Mouse (Mus musculus) cerebellum, adult 2 months (tissue): ENCODE data around the gene Dst. TPM values are rescaled to one million over a fixed set of nuclear protein-coding genes. Genes with fewer than 3 reads are reported as not detected.
A peak's percentile ranks its signal among the peaks of the same experiment; 100 is the strongest.

Experiments
- DNase-seq, 2 experiments: peaks; one replicate each; pipeline ENCODE4 v3.0.0; 2021
- H3K27ac ChIP-seq: fragments of 200-500 bp; 2 replicates; pipeline ENCODE4 v1.5.1; 2012; ENCODE audit warnings: low read length, control low read depth, inconsistent platforms; ENCODE audit not compliant: insufficient read depth
- H3K27me3 ChIP-seq: fragments of 200-500 bp; 2 replicates; pipeline ENCODE4 v1.6.1; 2012; ENCODE audit warnings: inconsistent platforms, mild to moderate bottlenecking, low read length, moderate library complexity; ENCODE audit not compliant: control insufficient read depth, insufficient read depth
- H3K4me1 ChIP-seq: fragments of 200-500 bp; 2 replicates; pipeline ENCODE4 v1.6.1; 2011; ENCODE audit warnings: low read length; ENCODE audit not compliant: control insufficient read depth, insufficient read depth
- H3K4me3 ChIP-seq: fragments of 200-500 bp; replicated peaks from 2 replicates; pipeline ENCODE3; 2011; ENCODE audit warnings: mild to moderate bottlenecking, low read depth, low read length, control low read depth; ENCODE audit not compliant: insufficient read depth
- CTCF ChIP-seq: fragments of 200-500 bp; IDR thresholded peaks from 2 replicates; pipeline ENCODE4 v1.5.1; 2011; ENCODE audit warnings: low read depth, mild to moderate bottlenecking, control low read depth, low read length, moderate library complexity, borderline replicate concordance; ENCODE audit not compliant: insufficient read depth
- POLR2A ChIP-seq: fragments of 200-500 bp; IDR thresholded peaks from 2 replicates; pipeline ENCODE4 v1.6.1; 2011; ENCODE audit warnings: low read length, control low read depth, borderline replicate concordance; ENCODE audit not compliant: insufficient read depth
- WGBS: fragments of 180-500 bp; shearing (Covaris S2); methylation state at CpG from one replicate; pipeline ENCODE4 v1.1.7; 2018; 5-methylcytosine and 5-hydroxymethylcytosine counted together
- polyA plus RNA-seq: library from polyadenylated mRNA; depleted of rRNA; stranded (reverse); fragments of >200 nt; gene quantifications from 2 replicates; pipeline ENCODE4 v1.2.3, GENCODE M21; 2012

Dst gene
- polyA plus RNA-seq, 1 experiment, result 148 TPM

GRCm38 (mm10) chr1:34142951-34143580 is 235.0 kb downstream of the Dst start:
- peak in 1 of 2 experiments; percentile 24 for DNase-seq
- TF ChIP-seq CTCF (no peak), POLR2A (no peak)
- H3K27ac ChIP-seq, result no peak overlapping the region
- no peak overlapping the region for H3K4me3 ChIP-seq
- WGBS, result 54% methylated on average over 9 of the region's 9 CpGs
- H3K4me1 ChIP-seq, result peaks cover 14% of the 10 kb centered on the region
- H3K27me3 ChIP-seq, result no peaks in the 10 kb centered on the region

DNA sequence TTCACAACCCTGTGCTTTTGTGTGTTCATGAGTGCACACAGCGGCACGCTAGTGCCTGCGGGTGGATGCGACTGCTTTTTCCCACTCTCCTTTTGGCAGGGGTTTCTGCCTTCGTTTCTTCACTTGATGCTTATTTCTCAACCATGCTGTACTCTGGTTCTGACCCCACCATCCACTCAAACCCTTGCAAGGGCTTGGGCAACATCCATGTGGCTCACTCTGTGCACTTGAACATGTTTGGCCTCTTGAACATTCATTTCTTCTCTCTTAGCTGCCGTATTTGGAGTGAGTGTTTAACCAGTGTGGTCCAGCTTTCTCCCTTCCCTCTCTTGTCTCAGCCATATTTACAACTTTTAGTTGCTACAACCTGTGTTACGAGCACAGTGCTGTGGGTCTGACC is 236.8 kb downstream of the Dst start:
- no peak for DNase-seq
- H3K4me1 ChIP-seq, result peaks cover 11% of the 10 kb centered on the region
- H3K27me3 ChIP-seq, result no peaks in the 10 kb centered on the region
- H3K27ac ChIP-seq, result no peak overlapping the region
- 88% methylated on average over 7 of the region's 7 CpGs for WGBS
- TF ChIP-seq POLR2A (no peak), CTCF (no peak)
- H3K4me3 ChIP-seq, result no peak overlapping the region

DNA sequence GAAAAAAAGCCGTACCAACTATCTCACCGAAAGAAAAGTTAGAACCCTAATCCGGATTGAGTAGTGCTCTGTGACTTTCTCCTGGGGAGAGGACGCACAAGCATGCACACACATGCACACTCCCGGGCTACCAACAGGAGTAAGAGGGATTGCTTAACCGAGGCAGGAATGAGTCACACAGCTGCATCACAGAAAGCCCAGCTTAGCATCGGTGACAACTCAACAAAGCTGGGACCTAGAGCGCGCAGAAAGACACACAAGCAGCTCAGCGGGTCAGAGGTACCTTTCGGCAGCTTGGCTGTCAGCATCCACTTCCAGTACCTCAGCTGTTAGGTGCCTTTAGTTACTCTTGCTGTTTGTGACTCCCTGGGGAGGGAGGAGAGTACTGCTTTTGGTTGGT is 240.0 kb downstream of the Dst start:
- Histone ChIP-seq H3K27me3 (no peaks in the 10 kb centered on the region), H3K4me3 (no peak overlapping the region), H3K4me1 (peaks cover 5% of the 10 kb centered on the region), H3K27ac (no peak overlapping the region)
- WGBS, result 95% methylated on average over 11 of the region's 11 CpGs
- DNase-seq, result no peak
- TF ChIP-seq POLR2A (no peak), CTCF (no peak)

GRCm38 (mm10) chr1:34150416-34151093 is 242.5 kb downstream of the Dst start:
- no peak overlapping the region for H3K4me3 ChIP-seq
- WGBS, result 68% methylated on average over 10 of the region's 10 CpGs
- no peak overlapping the region for H3K27ac ChIP-seq
- H3K27me3 ChIP-seq, result no peaks in the 10 kb centered on the region
- no peaks in the 10 kb centered on the region for H3K4me1 ChIP-seq
- DNase-seq, result no peak
- no peak for TF ChIP-seq CTCF
- TF ChIP-seq POLR2A, result no peak

- no peaks in the 10 kb centered on the region for H3K27me3 ChIP-seq
- no peak for DNase-seq
- 93% methylated on average over 5 of the region's 5 CpGs for WGBS
- no peak overlapping the region for H3K27ac ChIP-seq
- TF ChIP-seq POLR2A, result no peak
- no peak for TF ChIP-seq CTCF
- 0 out of 2 replicates have a peak, but pooled peaks cover under 1% of the 10 kb centered on the region for H3K4me1 ChIP-seq
- no peak overlapping the region for H3K4me3 ChIP-seq
Measured at GRCm38 (mm10) chr1:34152683-34153082, 244.7 kb downstream of the Dst start.

GRCm38 (mm10) chr1:34156058-34156457 is 248.0 kb downstream of the Dst start:
- no peaks in the 10 kb centered on the region for H3K27me3 ChIP-seq
- no peak for DNase-seq
- no peak overlapping the region for H3K27ac ChIP-seq
- 80% methylated on average over 7 of the region's 7 CpGs for WGBS
- no peak overlapping the region for H3K4me3 ChIP-seq
- H3K4me1 ChIP-seq, result 0 out of 2 replicates have a peak, but pooled peaks cover 3% of the 10 kb centered on the region
- TF ChIP-seq CTCF (no peak), POLR2A (no peak)

DNA sequence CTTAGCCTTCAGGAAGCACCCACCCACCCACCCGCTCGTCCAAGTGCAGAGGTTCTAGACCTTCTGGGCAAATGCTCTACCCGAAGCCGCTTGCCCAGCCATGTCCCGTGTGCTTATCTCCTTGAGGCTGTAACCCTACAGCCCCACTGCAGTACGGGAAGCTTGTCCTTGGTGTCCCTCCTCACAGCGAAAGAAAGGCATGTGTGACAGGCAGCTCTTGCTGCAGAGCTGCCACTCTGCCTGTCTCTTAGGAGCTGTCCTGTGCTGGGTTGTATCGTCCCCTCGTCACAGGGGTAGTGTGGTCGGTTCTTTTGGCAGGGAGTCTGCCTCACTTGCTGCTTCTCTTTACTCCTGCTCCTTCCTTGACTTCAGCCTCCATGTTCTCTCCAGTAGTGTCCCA is 249.7 kb downstream of the Dst start:
- WGBS, result 87% methylated on average over 10 of the region's 10 CpGs
- no peaks in the 10 kb centered on the region for H3K27me3 ChIP-seq
- no peak overlapping the region for H3K27ac ChIP-seq
- H3K4me3 ChIP-seq, result no peak overlapping the region
- no peak for DNase-seq
- H3K4me1 ChIP-seq, result 0 out of 2 replicates have a peak, but pooled peaks cover 3% of the 10 kb centered on the region
- no peak for TF ChIP-seq CTCF
- no peak for TF ChIP-seq POLR2A

GRCm38 (mm10) chr1:34158822-34159221 is 250.8 kb downstream of the Dst start:
- DNase-seq, result peak in 1 of 2 experiments; percentile 57
- Histone ChIP-seq H3K4me1 (0 out of 2 replicates have a peak, but pooled peaks cover 3% of the 10 kb centered on the region), H3K4me3 (no peak overlapping the region), H3K27me3 (no peaks in the 10 kb centered on the region), H3K27ac (no peak overlapping the region)
- 27% methylated on average over 11 of the region's 11 CpGs for WGBS
- TF ChIP-seq CTCF (0 out of 2 replicates have a peak, but pooled peaks have one; percentile 4), POLR2A (no peak)
